In genomic region chr13:112988866-112989265, GRCm38 (mm10) we compare ENCODE assay signal across 8 mouse cellular contexts. TPM values are rescaled to one million over a fixed set of nuclear protein-coding genes. Genes with fewer than 3 reads are reported as not detected.
DNase-seq lines count a peak whose midpoint lies in the region; ATAC-seq and TF ChIP-seq lines count a peak whose summit lies in the region.

No protein-coding gene starts in this region.

- ATAC-seq in embryonic facial prominence, embryonic 15.5 days (ENCODE audit: insufficient number of reproducible peaks, low FRiP score, low TSS enrichment, low read depth), result no peak
- ATAC-seq in intestine, postnatal 0 days, result no peak
- ATAC-seq in neural tube, embryonic 13.5 days (ENCODE audit: low read depth), result no peak

- peaks cover 15% of the 10 kb centered on the region for H3K4me1 ChIP-seq in lung, adult 2 months (ENCODE audit: control insufficient read depth, insufficient read depth, low read length)
- peaks cover 50% of the 10 kb centered on the region for H3K4me1 ChIP-seq in embryonic facial prominence, embryonic 15.5 days
- 0 out of 2 replicates have a peak, but pooled peaks cover 7% of the 10 kb centered on the region for H3K4me1 ChIP-seq in intestine, postnatal 0 days (replicated peaks; ENCODE audit: control insufficient read depth, insufficient read depth, low read length)
- peaks cover 49% of the 10 kb centered on the region for H3K4me1 ChIP-seq in neural tube, embryonic 13.5 days (replicated peaks)

- DNase-seq in lung, adult 2 months, result no peak
- no peak for DNase-seq in lung, postnatal 36 days
- no peak for DNase-seq in left cerebral cortex, adult 9 months (ENCODE audit: low spot score in 2 of 2)
- DNase-seq in cerebellum, adult 8-10 months, result no peak
- DNase-seq in spleen, postnatal 36 days (ENCODE audit: low spot score in 2 of 2), result no peak

- peak overlapping the region; percentile 99 for H3K4me2 ChIP-seq in embryonic facial prominence, embryonic 15.5 days (replicated peaks)
- H3K4me2 ChIP-seq in intestine, postnatal 0 days (replicated peaks; ENCODE audit: low read depth), result peak overlapping the region; percentile 98
- peak overlapping the region; percentile 95 for H3K4me2 ChIP-seq in neural tube, embryonic 13.5 days

- no peak for TF ChIP-seq CTCF in lung, adult 2 months (IDR thresholded peaks at IDR 0.05; ENCODE audit: insufficient read depth, low read length)
- TF ChIP-seq CTCF in intestine, postnatal 0 days (IDR thresholded peaks at IDR 0.05; ENCODE audit: low read depth), result no peak

- no peak overlapping the region for H3K27ac ChIP-seq in embryonic facial prominence, embryonic 15.5 days (replicated peaks)
- H3K27ac ChIP-seq in intestine, postnatal 0 days (ENCODE audit: low read depth, low read length), result no peak overlapping the region
- no peak overlapping the region for H3K27ac ChIP-seq in neural tube, embryonic 13.5 days (replicated peaks)

- H3K36me3 ChIP-seq in embryonic facial prominence, embryonic 15.5 days, result no peaks in the 10 kb centered on the region
- H3K36me3 ChIP-seq in intestine, postnatal 0 days (ENCODE audit: control insufficient read depth, insufficient read depth), result no peaks in the 10 kb centered on the region
- H3K36me3 ChIP-seq in neural tube, embryonic 13.5 days, result no peaks in the 10 kb centered on the region

- H3K27me3 ChIP-seq in embryonic facial prominence, embryonic 15.5 days, result peaks cover 78% of the 10 kb centered on the region
- peaks cover 82% of the 10 kb centered on the region for H3K27me3 ChIP-seq in intestine, postnatal 0 days (replicated peaks; ENCODE audit: control insufficient read depth, insufficient read depth, low read length)
- peaks cover 90% of the 10 kb centered on the region for H3K27me3 ChIP-seq in neural tube, embryonic 13.5 days

- WGBS in lung, adult 2 months, result 2% methylated on average over 19 of the region's 19 CpGs
- WGBS in embryonic facial prominence, embryonic 15.5 days, result under 1% methylated on average over 19 of the region's 19 CpGs
- 2% methylated on average over 19 of the region's 19 CpGs for WGBS in intestine, postnatal 0 days
- whole genome bisulfite sequencing in neural tube, embryonic 13.5 days, result 2% methylated on average over 19 of the region's 19 CpGs

- H3K9ac ChIP-seq in embryonic facial prominence, embryonic 15.5 days, result no peak overlapping the region
- no peak overlapping the region for H3K9ac ChIP-seq in intestine, postnatal 0 days (ENCODE audit: low read depth, low read length)
- no peak overlapping the region for H3K9ac ChIP-seq in neural tube, embryonic 13.5 days

- peak overlapping the region; percentile 42 for H3K4me3 ChIP-seq in lung, adult 2 months (replicated peaks; ENCODE audit: extremely low read depth, low read depth, low read length)
- peak overlapping the region; percentile 54 for H3K4me3 ChIP-seq in embryonic facial prominence, embryonic 15.5 days (replicated peaks)
- peak overlapping the region; percentile 57 for H3K4me3 ChIP-seq in intestine, postnatal 0 days (ENCODE audit: low read depth, low read length)
- peak overlapping the region; percentile 53 for H3K4me3 ChIP-seq in neural tube, embryonic 13.5 days

- no peak for TF ChIP-seq POLR2A in lung, adult 2 months (IDR thresholded peaks at IDR 0.05; ENCODE audit: borderline replicate concordance, extremely low read depth, low read depth, low read length)

- H3K9me3 ChIP-seq in embryonic facial prominence, embryonic 15.5 days (replicated peaks), result no peaks in the 10 kb centered on the region
- no peaks in the 10 kb centered on the region for H3K9me3 ChIP-seq in intestine, postnatal 0 days (ENCODE audit: control insufficient read depth)
- no peaks in the 10 kb centered on the region for H3K9me3 ChIP-seq in neural tube, embryonic 13.5 days

RNA-seq across cellular contexts. Expression of gene Ccno, which starts 1.3 kb away (rescaled TPM):
- polyA plus RNA-seq in lung, adult 2 months (2012; rRNA removed), result 5.9 and 8.4 TPM in 2 replicates
- polyA plus RNA-seq in embryonic facial prominence, embryonic 15.5 days (2015; fragmentation: Nextera tagmentation; extraction: Ambion mirVana), result 10.8 and 26.9 TPM in 2 replicates
- polyA plus RNA-seq in intestine, postnatal 0 days (2015; fragmentation: Nextera tagmentation; extraction: Ambion mirVana), result 0.10 and 0.12 TPM in 2 replicates
- 0.25 TPM in 1 of 2 replicates, not detected in the other for polyA plus RNA-seq in neural tube, embryonic 13.5 days (2015; fragmentation: Nextera tagmentation; extraction: Ambion mirVana)

RNA-seq across cellular contexts. Expression of gene Mcidas, which starts 4.8 kb away (rescaled TPM):
- 0.47 and 0.66 TPM in 2 replicates for polyA plus RNA-seq in lung, adult 2 months (2012; rRNA removed)
- polyA plus RNA-seq in embryonic facial prominence, embryonic 15.5 days (2015; fragmentation: Nextera tagmentation; extraction: Ambion mirVana), result 5.6 and 14.0 TPM in 2 replicates
- not detected in 2 replicates for polyA plus RNA-seq in intestine, postnatal 0 days (2015; fragmentation: Nextera tagmentation; extraction: Ambion mirVana)
- polyA plus RNA-seq in neural tube, embryonic 13.5 days (2015; fragmentation: Nextera tagmentation; extraction: Ambion mirVana), result 0.10 and 0.12 TPM in 2 replicates

RNA-seq across cellular contexts. Expression of gene Cdc20b, which starts 46.0 kb away (rescaled TPM):
- polyA plus RNA-seq in lung, adult 2 months (2012; rRNA removed), result 0.27 and 0.54 TPM in 2 replicates
- polyA plus RNA-seq in embryonic facial prominence, embryonic 15.5 days (2015; fragmentation: Nextera tagmentation; extraction: Ambion mirVana), result 3.1 and 8.1 TPM in 2 replicates
- polyA plus RNA-seq in intestine, postnatal 0 days (2015; fragmentation: Nextera tagmentation; extraction: Ambion mirVana), result not detected in 2 replicates
- polyA plus RNA-seq in neural tube, embryonic 13.5 days (2015; fragmentation: Nextera tagmentation; extraction: Ambion mirVana), result not detected in 2 replicates

RNA-seq across cellular contexts. Expression of gene Gpx8, which starts 57.3 kb away (rescaled TPM):
- 6.8 and 10.6 TPM in 2 replicates for polyA plus RNA-seq in lung, adult 2 months (2012; rRNA removed)
- polyA plus RNA-seq in embryonic facial prominence, embryonic 15.5 days (2015; fragmentation: Nextera tagmentation; extraction: Ambion mirVana), result 190 and 192 TPM in 2 replicates
- polyA plus RNA-seq in intestine, postnatal 0 days (2015; fragmentation: Nextera tagmentation; extraction: Ambion mirVana), result 50.4 and 51.7 TPM in 2 replicates
- 81.0 and 94.9 TPM in 2 replicates for polyA plus RNA-seq in neural tube, embryonic 13.5 days (2015; fragmentation: Nextera tagmentation; extraction: Ambion mirVana)
